Mouse (Mus musculus) liver, postnatal 0 days (tissue): ENCODE data around the gene Itga2.

Experiments used
- CTCF ChIP-seq: sonication (generic); IDR thresholded peaks from 2 replicates; pipeline ENCODE4 v1.5.1; 2016; ENCODE audit warnings: antibody characterized with exemption, low read depth
- EP300 ChIP-seq: IDR thresholded peaks from 2 replicates; pipeline ENCODE4 v1.6.1; 2016; ENCODE audit warnings: antibody characterized with exemption, low read depth, mild to moderate bottlenecking

- TF ChIP-seq CTCF = no peak
- no peak for TF ChIP-seq EP300
Measured at GRCm38 (mm10) chr13:114909514-114909913, 22.4 kb downstream of the Itga2 start.
